Mouse (Mus musculus) cerebellum, postnatal 4 days (tissue): ENCODE measurements at regions not wholly inside any gene's neighbourhood (a gene's known extent, or its start where the extent isn't known, plus 50 kb on each side); places are given as distances from the start of the nearest gene placed in this dataset.

Experiments
- DNase-seq, 2 experiments: peaks; one replicate each; pipeline ENCODE4 v3.0.0; 2022; ENCODE audit warnings: low spot score in 2 of 2, mixed read lengths in 1 of 2

DNA sequence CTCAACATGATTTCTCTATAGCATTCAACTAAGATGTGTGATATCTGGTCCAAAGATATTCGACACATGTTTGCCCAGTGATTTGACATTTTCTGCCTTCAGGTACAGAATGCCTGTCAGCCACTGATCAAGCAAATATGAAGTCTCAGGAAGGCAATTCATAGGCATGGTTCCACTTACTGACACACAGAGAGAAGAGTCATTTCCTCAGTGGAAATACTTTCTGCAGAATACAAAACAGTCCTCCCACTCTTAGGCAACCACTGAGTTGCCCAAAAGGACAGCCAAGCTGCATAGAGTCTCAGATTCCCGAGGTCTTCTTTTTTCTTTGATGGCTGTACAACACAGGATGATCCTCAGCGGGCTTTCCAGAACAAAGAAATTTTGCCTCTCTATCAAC, 110.9 kb downstream of the Ndufa4 start:
- no peak for DNase-seq

DNA sequence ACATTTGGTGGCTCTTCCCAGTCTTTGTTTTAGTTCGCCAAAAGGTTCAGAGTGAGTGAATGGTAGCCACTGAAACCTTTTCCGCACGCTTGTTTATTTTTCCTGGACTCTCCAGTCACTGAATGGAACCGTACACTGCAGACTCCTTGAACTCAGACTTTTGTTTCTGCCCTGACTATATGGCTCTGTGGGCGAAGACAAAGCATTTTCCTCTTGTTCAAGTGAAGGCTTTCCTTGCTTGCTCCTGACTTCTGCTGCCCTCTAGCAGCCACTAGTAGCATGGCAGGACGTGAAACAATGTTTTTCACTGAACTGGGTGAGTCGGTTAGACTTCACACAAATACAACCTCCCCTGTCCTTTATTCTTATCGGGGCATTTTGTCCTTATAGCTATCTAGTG, 113.9 kb downstream of the Ndufa4 start:
- DNase-seq: peak in 1 of 2 experiments; percentile 50

- no peak for DNase-seq
These were observed 115.1 kb downstream of the Ndufa4 start for GRCm38 (mm10) chr6:11792186-11792585.

GRCm38 (mm10) chr6:11791056-11791455, 116.2 kb downstream of the Ndufa4 start:
- DNase-seq: no peak

DNA sequence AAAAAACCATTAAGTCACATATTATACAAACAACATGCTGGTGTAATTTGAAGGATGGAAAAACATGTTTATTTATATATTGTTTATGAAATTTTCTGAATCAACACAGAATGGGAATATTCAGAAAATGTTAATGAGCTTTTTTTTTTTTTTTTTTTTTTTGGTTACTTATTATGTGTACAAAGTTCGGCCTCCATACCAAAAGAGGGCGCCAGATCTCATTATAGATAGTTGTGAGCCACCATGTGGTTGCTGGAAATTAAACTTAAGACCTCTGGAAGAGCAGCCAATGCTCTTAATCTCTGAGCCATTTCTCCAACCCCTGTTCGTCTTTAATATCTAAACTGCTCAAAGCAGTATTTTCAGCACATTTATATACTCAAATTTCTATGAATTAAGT, 133.3 kb downstream of the Ndufa4 start:
- no peak for DNase-seq

- no peak for DNase-seq
These were observed 144.4 kb downstream of the Ndufa4 start for GRCm38 (mm10) chr6:11762912-11763311.

- DNase-seq: no peak
These were observed 169.6 kb downstream of the Ndufa4 start for GRCm38 (mm10) chr6:11737667-11738066.

DNA sequence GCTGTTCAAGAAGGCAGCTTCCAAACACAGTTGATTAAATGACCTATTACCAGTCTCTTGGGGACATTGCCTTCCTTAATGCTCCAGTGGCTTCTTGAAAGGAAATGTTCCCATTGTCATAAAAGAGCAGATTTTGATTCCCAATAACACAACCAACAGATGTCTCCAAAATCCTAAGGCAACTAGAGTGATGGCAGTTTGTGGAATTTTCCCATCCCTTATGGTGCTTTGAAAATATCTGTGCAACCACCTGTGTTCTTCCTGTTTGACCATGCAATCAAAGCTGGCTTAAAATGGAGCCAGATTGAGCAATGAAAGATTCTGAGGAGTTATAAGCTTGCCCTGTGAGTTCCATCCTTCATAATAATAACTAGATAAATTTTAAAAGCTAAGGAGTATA, 176.2 kb downstream of the Ndufa4 start:
- DNase-seq: no peak

DNA sequence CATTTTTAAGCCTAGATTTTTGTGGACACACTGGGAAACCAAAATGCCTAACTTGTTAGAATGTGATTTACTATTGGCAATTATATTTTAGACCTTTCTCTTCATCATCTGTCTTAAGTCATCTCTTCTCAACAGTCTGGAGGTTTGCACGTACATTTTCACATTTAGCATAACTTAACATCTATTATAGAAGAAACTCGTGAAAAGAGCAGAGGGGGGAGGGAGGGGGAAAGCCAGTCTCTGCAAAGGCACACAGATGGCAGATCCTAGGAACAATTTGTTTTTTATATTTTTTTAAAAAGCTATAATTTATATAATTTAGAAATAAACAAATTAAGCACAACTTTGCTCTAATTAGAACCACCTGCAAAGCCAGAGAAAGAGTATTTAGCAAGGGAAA, 176.6 kb downstream of the Ndufa4 start:
- no peak for DNase-seq

GRCm38 (mm10) chr6:11727806-11728205, 179.5 kb downstream of the Ndufa4 start:
- no peak for DNase-seq

DNA sequence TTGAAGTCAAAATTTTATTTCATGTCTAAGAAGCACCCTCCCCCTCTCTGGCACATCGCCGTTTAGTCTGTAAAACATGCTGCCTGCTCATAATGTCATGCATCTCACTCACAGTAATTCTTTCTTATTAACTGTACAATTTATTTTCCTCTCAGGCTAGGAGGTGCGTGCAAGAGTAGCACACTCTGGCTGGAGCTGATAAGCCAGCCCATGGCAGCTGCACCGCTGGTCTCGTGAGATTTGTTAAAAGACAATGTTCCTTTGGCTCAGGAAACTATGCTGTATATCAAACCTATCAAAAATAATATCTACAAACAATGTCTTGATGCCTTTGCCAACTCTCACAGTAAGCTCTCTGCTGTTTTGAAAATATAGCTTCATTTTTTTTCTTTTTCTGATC, 179.9 kb downstream of the Ndufa4 start:
- DNase-seq: no peak

DNA sequence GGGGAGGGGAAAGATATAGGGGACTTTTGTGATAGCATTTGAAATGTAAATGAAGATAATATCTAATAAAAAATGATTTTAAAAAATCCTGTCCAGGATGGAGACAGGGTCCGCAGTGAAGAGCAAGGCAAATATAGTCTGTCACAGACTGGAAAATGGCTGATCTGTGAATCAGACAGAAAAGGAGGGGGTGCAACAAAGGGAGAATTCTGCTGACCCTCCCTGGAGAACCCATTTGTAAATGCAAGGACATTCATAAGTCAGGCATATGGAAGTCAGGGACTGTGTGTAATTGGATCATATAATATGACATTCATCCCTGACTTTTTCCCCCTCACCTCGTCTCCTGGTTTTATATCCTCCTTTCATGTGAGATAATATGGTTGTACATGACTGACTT, 183.8 kb downstream of the Ndufa4 start:
- DNase-seq: no peak

DNA sequence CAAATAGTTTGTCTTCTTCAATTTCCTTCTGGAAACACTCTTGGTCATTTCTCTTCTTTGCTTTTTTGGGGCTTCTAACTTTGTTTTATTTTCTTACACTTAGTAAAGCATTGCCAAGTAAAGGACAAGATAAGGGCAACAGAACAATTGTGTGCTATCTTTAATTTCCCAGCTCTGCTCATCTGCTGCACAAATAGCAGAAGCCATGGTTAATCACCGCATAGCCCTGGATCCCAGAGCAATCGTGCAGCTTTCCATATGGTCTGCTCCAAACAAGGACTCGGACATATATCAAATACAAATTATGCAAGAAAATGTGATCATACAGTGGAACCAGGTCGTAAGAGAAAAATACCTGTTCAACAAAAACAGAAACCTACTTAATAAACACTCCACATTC, 187.0 kb downstream of the Ndufa4 start:
- DNase-seq: no peak

DNA sequence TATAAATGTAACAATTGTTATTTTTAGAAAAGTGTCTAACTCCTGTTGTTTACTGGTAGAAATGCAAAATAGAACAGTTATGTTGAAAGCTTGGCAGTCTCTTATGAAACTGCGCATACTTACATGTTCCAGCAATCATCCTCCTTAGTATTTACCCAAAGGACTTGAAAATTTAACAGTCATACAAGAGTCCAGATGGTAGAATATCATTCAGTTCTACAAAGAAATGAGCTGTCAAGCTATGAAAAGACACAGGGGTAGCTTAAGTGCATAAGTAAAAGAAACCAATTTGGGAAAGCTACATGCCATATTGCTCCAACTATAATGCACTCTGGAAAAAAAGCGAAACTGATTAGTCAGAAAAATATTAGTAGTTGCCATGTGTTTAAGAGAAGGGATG, 196.7 kb downstream of the Ndufa4 start:
- DNase-seq: no peak

DNA sequence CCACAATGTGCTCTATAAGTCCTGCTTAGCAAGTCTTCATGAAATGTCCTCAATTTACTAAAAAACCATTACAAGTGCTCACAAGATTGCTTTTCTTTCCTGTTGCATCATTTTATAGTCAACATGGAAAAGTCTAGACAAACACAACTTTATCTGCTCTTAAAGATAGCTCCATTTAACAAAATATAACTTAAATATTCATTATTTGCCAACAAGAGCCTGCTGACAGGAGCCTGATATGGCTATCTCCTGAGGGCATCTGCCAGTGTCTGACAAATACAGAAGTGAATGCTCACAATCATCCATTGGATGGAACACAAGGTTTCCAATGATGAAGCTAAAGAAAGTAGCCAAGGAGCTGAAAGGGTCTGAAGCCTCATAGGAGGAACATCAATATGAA, 197.8 kb downstream of the Ndufa4 start:
- DNase-seq: no peak
